Mouse (Mus musculus) stomach, embryonic 15.5 days (tissue): Measurements from ENCODE around the gene Nphp4. TPM values are rescaled to one million over a fixed set of nuclear protein-coding genes. Genes with fewer than 3 reads are reported as not detected.

Experiments used
- ATAC-seq: fragments of 200-750 bp; cut with Nextera tagmentation; 2 replicates; pipeline ENCODE4 v1.8.0; 2017; ENCODE audit warnings: low read depth, moderate number of reproducible peaks, moderate TSS enrichment; ENCODE audit not compliant: insufficient read depth, low FRiP score
- H3K27ac ChIP-seq: fragments of 300-500 bp; sonication (generic); 2 replicates; pipeline ENCODE4 v1.5.1; 2015; ENCODE audit warnings: mild to moderate bottlenecking, inconsistent platforms
- H3K27me3 ChIP-seq: fragments of 300-500 bp; sonication (generic); replicated peaks from 2 replicates; pipeline ENCODE4 v1.6.1; 2015; ENCODE audit warnings: inconsistent platforms
- H3K36me3 ChIP-seq: fragments of 300-500 bp; sonication (generic); 2 replicates; pipeline ENCODE4 v1.6.1; 2015; ENCODE audit warnings: inconsistent platforms
- H3K4me1 ChIP-seq: fragments of 300-500 bp; sonication (generic); 2 replicates; pipeline ENCODE4 v1.6.1; 2015; ENCODE audit warnings: inconsistent platforms
- H3K4me2 ChIP-seq: fragments of 300-500 bp; sonication (generic); 2 replicates; pipeline ENCODE4 v1.6.1; 2015; ENCODE audit warnings: mild to moderate bottlenecking, inconsistent platforms
- H3K4me3 ChIP-seq: fragments of 300-500 bp; sonication (generic); replicated peaks from 2 replicates; pipeline ENCODE4 v1.5.1; 2015; ENCODE audit warnings: inconsistent platforms
- H3K9ac ChIP-seq: fragments of 300-500 bp; sonication (generic); 2 replicates; pipeline ENCODE4 v1.6.1; 2015; ENCODE audit warnings: inconsistent platforms
- H3K9me3 ChIP-seq: fragments of 300-500 bp; sonication (generic); 2 replicates; pipeline ENCODE4 v1.6.1; 2016; ENCODE audit warnings: inconsistent platforms
- WGBS: fragments of 180-500 bp; shearing (Covaris S2); methylation state at CpG from one replicate; pipeline ENCODE4 v1.1.7; 2015; 5-methylcytosine and 5-hydroxymethylcytosine counted together
- polyA plus RNA-seq: library from polyadenylated mRNA; unstranded; fragments of >200 nt; fragmentation: Nextera tagmentation; extraction: Ambion mirVana; gene quantifications from 2 replicates; pipeline ENCODE4 v1.2.1, GENCODE M21; 2015

The Nphp4 gene
- polyA plus RNA-seq, 1 experiment from 2014 or later = 1.9 TPM

DNA sequence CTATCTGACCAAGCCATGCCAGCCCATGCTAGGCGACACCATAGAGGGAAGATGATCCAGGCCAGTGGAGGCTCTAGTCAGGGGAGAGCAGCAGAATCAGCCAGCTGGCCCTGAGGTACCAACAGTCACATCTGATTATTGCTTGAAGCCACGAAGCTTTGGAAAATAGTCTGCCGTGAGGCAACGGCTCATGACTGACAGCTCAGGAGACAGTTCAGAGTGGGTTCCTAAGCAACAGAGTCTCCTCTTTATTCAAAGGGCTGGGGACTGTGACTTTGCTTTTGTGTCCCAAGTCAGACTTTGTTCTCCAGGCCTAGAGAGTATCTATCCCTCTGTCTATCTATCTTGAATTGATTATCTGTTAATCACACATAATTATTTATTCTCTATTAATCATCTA is 100.3 kb downstream of the Nphp4 start:
- H3K9me3 ChIP-seq = no peaks in the 10 kb centered on the region
- H3K4me3 ChIP-seq = no peak overlapping the region
- no peak for ATAC-seq
- H3K4me2 ChIP-seq = no peak overlapping the region
- H3K27me3 ChIP-seq = no peaks in the 10 kb centered on the region
- WGBS = 73% methylated on average over 4 of the region's 4 CpGs
- no peak overlapping the region for H3K27ac ChIP-seq
- H3K9ac ChIP-seq = no peak overlapping the region
- H3K36me3 ChIP-seq = no peaks in the 10 kb centered on the region
- H3K4me1 ChIP-seq = no peaks in the 10 kb centered on the region

DNA sequence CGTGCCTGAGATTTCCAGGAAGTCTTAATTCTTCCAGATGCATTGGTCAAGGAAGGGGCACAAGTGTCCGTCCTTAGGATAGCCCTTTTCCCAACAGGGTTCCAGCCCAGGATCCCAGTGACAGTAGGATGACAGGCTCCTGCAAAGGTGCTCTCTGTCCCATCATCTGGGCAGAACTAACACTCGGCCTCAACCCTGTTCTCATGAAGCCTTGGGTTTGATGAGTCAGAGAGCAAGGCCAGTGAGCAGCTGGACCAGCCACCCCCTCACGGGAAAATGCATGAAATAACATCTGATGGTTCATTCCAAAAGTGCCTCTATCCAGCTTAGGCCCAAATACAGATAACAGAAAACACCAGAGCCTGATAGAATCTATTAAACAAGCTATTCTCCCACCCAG is 103.5 kb downstream of the Nphp4 start:
- no peaks in the 10 kb centered on the region for H3K27me3 ChIP-seq
- H3K4me3 ChIP-seq = no peak overlapping the region
- 67% methylated on average over 4 of the region's 4 CpGs for WGBS
- H3K4me1 ChIP-seq = no peaks in the 10 kb centered on the region
- ATAC-seq = no peak
- no peak overlapping the region for H3K9ac ChIP-seq
- no peaks in the 10 kb centered on the region for H3K9me3 ChIP-seq
- no peak overlapping the region for H3K27ac ChIP-seq
- no peaks in the 10 kb centered on the region for H3K36me3 ChIP-seq
- no peak overlapping the region for H3K4me2 ChIP-seq

DNA sequence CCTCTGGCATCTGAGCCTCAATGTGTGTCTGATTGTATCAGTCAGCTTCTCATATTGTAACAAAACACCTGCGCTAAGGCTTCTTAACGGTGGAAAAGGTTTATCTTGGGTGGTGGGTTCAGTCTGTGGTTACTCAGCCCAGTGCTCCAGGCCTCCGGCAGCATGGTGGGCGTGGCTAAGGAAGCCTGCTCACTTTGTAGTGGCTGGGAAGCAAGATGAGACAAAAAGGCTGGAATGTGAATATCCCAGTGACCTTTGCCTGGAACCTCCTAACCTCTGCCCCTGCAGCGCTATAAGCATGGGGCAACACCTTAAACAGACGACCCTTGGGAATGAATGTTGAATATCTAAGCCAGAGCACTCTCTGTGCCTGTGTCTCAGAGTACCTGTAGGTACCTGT is 105.7 kb downstream of the Nphp4 start:
- H3K4me1 ChIP-seq = no peaks in the 10 kb centered on the region
- no peak overlapping the region for H3K4me3 ChIP-seq
- no peak overlapping the region for H3K4me2 ChIP-seq
- H3K9me3 ChIP-seq = no peaks in the 10 kb centered on the region
- WGBS = 32% methylated on average over 6 of the region's 6 CpGs
- H3K27me3 ChIP-seq = no peaks in the 10 kb centered on the region
- no peak overlapping the region for H3K9ac ChIP-seq
- no peaks in the 10 kb centered on the region for H3K36me3 ChIP-seq
- ATAC-seq = no peak
- no peak overlapping the region for H3K27ac ChIP-seq

DNA sequence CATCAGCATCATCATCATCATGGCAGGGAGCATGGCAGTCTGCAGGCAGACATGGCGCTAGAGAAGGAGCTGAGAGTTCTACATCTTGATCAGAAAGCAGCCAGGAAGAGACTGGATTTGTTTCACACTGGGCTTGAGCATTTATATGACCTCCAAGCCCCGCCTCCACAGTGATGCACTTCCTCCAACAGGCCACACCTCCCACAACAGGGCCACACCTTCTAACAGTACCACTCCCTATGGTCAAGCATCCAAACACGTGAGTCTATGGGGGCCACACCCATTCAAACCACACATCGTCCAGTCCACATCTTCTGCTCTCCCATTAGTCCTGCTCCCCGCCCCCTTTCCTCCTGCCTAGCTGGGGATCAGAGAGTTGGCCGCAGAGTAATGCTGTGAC is 107.1 kb downstream of the Nphp4 start:
- Histone ChIP-seq H3K9ac (no peak overlapping the region), H3K4me2 (no peak overlapping the region), H3K4me3 (no peak overlapping the region), H3K36me3 (no peaks in the 10 kb centered on the region), H3K9me3 (no peaks in the 10 kb centered on the region), H3K27me3 (no peaks in the 10 kb centered on the region), H3K4me1 (no peaks in the 10 kb centered on the region), H3K27ac (no peak overlapping the region)
- no peak for ATAC-seq
- WGBS = 66% methylated on average over 6 of the region's 6 CpGs

DNA sequence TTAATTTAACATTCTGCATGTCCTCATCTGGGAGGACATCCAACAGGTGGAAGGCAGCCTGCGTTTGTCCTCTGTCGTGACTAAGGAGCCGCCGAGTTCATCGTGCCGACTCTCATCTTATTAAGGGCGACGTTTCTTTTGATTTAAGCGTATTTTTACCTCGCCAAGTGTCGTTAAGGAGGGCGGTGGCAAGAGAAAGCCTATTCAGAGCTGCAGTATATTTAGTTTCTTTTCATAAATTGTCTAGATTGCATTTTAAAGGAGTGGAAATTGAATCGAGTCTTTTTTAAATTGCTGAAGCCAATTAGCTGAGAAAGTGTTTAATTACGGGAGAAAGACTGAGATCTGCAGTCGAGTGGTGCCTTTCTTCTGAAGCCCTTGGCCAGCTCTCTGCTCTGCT is 109.0 kb downstream of the Nphp4 start:
- Histone ChIP-seq H3K4me1 (no peaks in the 10 kb centered on the region), H3K36me3 (no peaks in the 10 kb centered on the region), H3K4me2 (no peak overlapping the region), H3K27me3 (no peaks in the 10 kb centered on the region), H3K9me3 (no peaks in the 10 kb centered on the region), H3K27ac (no peak overlapping the region), H3K4me3 (no peak overlapping the region), H3K9ac (no peak overlapping the region)
- ATAC-seq = no peak
- WGBS = 74% methylated on average over 15 of the region's 15 CpGs

DNA sequence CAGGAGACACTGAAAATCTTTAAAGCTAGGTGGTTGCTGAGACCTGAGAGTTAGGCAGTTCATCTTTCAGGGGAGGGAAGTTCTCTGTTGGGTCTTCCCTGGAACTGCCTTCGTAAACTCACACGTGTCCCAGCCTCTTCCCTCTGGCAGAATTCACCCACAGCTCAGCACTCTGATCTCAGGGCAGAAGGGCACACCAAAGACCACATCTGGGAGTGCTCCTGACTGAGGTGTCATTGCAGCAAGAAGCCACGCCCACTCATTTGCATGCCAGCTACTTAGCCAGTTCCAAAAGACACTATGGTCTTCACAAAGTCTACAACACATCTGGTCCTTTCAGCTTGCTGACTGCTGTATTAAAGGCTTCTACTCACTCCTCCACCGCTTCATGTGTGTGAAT is 109.7 kb downstream of the Nphp4 start:
- Histone ChIP-seq H3K27ac (no peak overlapping the region), H3K9me3 (no peaks in the 10 kb centered on the region), H3K36me3 (no peaks in the 10 kb centered on the region), H3K4me1 (no peaks in the 10 kb centered on the region), H3K4me2 (no peak overlapping the region), H3K27me3 (no peaks in the 10 kb centered on the region), H3K9ac (no peak overlapping the region), H3K4me3 (no peak overlapping the region)
- no peak for ATAC-seq
- WGBS = 24% methylated on average over 4 of the region's 4 CpGs

DNA sequence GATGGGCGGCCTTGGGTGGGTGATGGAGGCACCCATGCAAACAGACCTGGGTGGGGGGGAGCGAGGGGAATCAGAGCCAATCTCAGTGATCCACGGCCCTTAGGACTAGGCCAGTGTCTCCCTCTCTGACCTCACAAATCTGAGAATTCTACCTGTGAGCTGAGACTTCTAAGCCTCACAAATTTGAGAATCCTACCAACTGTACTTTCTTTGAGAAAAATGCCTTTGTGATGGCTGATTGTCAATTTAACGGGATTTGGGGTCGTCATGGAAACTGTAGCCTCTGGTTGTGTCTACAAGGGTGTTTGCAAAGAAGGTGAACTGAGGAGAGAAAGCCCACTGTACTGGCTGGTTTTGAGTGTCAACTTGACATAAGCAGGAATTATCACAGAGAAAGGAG is 127.8 kb downstream of the Nphp4 start:
- Histone ChIP-seq H3K36me3 (no peaks in the 10 kb centered on the region), H3K9ac (no peak overlapping the region), H3K27me3 (no peaks in the 10 kb centered on the region), H3K4me1 (no peaks in the 10 kb centered on the region), H3K9me3 (no peaks in the 10 kb centered on the region), H3K27ac (no peak overlapping the region), H3K4me3 (no peak overlapping the region), H3K4me2 (no peak overlapping the region)
- 87% methylated on average over 5 of the region's 5 CpGs for WGBS
- no peak for ATAC-seq

DNA sequence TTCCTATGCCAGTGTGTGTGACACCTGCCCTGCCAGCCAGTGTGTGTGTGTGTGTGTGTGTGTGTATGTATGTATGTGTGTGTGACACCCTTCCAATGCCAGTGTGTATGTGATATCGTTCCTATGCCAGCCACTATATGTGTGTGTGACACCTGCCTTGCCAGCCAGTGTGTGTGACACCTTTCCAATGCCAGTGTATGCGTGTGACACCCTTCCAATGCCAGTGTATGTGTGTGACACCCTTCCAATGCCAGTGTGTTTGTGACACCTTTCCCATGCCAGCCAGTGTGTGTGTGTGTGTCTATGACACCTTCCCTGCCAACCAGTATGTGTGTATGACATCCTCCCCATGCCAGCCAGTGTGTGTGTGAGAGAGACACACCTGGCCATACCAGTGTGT is 132.7 kb downstream of the Nphp4 start:
- ATAC-seq = no peak
- Histone ChIP-seq H3K36me3 (no peaks in the 10 kb centered on the region), H3K9me3 (no peaks in the 10 kb centered on the region), H3K4me1 (no peaks in the 10 kb centered on the region), H3K4me2 (no peak overlapping the region), H3K4me3 (no peak overlapping the region), H3K27me3 (no peaks in the 10 kb centered on the region), H3K9ac (no peak overlapping the region), H3K27ac (no peak overlapping the region)
- 78% methylated on average over 2 of the region's 2 CpGs for WGBS

DNA sequence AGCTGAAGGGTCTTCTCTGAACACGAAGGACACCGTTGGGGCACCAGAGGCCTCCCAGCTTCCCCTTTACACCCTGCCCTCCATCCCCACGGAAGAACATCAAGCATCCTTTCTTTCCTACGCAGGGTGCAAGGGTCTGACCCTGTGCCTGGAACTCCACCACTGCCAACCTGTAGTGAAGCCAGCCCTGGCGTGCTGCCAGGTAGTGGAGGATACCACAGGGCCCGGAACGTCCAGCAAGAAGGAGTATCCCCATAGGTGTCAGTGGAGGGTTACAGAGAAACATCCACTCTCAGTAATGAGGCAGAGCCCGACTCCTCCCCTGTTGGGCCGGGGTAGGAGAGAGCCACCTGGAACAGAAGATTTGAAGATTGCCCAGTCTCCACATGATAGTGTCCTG is 133.5 kb downstream of the Nphp4 start:
- no peaks in the 10 kb centered on the region for H3K36me3 ChIP-seq
- WGBS = 73% methylated on average over 9 of the region's 9 CpGs
- no peak overlapping the region for H3K9ac ChIP-seq
- no peaks in the 10 kb centered on the region for H3K27me3 ChIP-seq
- ATAC-seq = no peak
- H3K9me3 ChIP-seq = no peaks in the 10 kb centered on the region
- H3K27ac ChIP-seq = no peak overlapping the region
- H3K4me3 ChIP-seq = no peak overlapping the region
- no peaks in the 10 kb centered on the region for H3K4me1 ChIP-seq
- no peak overlapping the region for H3K4me2 ChIP-seq

Other genes with a start within 250 kb of the Nphp4 start
- gene Gpr153, start 202.5 kb upstream of the Nphp4 start, polyA plus RNA-seq = 12.9 and 13.5 TPM in 2 replicates
- gene Hes3, start 185.0 kb upstream of the Nphp4 start, polyA plus RNA-seq = 0.09 TPM in 1 of 2 replicates, not detected in the other
- gene Icmt, start 179.5 kb upstream of the Nphp4 start, polyA plus RNA-seq = 19.1 and 21.4 TPM in 2 replicates
- gene Rnf207, start 157.7 kb upstream of the Nphp4 start, polyA plus RNA-seq = 1.0 TPM in 2 replicates
- gene Rpl22, start 151.0 kb upstream of the Nphp4 start, polyA plus RNA-seq = 372 and 377 TPM in 2 replicates
- 1.4 and 1.5 TPM in 2 replicates for gene Chd5, start 138.1 kb upstream of the Nphp4 start, polyA plus RNA-seq
- 5.0 and 5.2 TPM in 2 replicates for gene Kcnab2, start 1.2 kb downstream of the Nphp4 start, polyA plus RNA-seq